Mouse (Mus musculus): ENCODE data around the gene E030018B13Rik. TPM values are rescaled to one million over a fixed set of nuclear protein-coding genes. Genes with fewer than 3 reads are reported as not detected.

E030018B13Rik gene
- polyA plus RNA-seq, 1 experiment from 2014 or later, result not detected

Other genes with a start within 250 kb of the E030018B13Rik start
- gene Klf13, start 22.1 kb downstream of the E030018B13Rik start, polyA plus RNA-seq (2016; fragmentation: Nextera tagmentation; extraction: Ambion mirVana), result 16.7 and 17.4 TPM in 2 replicates
- not detected in 2 replicates for gene Trpm1, start 237.0 kb downstream of the E030018B13Rik start, polyA plus RNA-seq (2016; fragmentation: Nextera tagmentation; extraction: Ambion mirVana)